Mouse (Mus musculus): ENCODE measurements at regions not wholly inside any gene's neighbourhood (a gene's known extent, or its start where the extent isn't known, plus 50 kb on each side); places are given as distances from the start of the nearest gene placed in this dataset.
A peak's percentile ranks its signal among the peaks of the same experiment; 100 is the strongest.

DNA sequence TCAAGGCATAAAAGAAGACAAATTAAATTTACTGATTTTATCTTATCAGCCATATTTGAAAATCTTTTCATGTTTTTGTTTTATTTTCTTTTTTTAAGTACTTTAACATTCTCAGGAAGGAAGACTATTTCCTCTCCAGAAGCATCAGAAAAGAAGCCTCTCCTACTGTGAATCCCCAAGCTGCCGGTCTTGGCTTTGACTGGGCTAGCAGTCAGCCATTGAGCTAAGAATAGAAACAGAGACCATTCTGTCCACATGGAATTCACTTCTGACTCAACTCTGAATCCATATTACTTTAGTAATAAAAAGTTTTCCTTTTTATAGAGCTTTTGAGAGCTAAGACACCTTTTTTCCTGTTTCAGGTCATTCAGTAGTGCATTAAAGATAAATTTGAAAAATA lies 194.8 kb upstream of the Mbnl1 start:
- Histone ChIP-seq H3K4me1 (ENCODE audit: control insufficient read depth in 1 of 2, insufficient read depth in 2 of 2, low read length in 2 of 2) (no peaks in the 10 kb centered on the region), H3K9ac (ENCODE audit: control insufficient read depth, low read depth, low read length, poor library complexity, severe bottlenecking) (no peak overlapping the region), H3K4me3 (ENCODE audit: control insufficient read depth in 1 of 2, insufficient read depth in 1 of 2, low read depth in 2 of 2, low read length in 2 of 2) (no peak overlapping the region), H3K36me3 (ENCODE audit: control insufficient read depth in 1 of 2, insufficient read depth in 2 of 2, low read length in 2 of 2) (no peaks in the 10 kb centered on the region), H3K79me2 (ENCODE audit: control insufficient read depth, insufficient read depth, low read length, poor library complexity) (no peaks in the 10 kb centered on the region), H3K9me3 (replicated peaks; ENCODE audit: insufficient read depth, low read length) (no peaks in the 10 kb centered on the region), H3K27me3 (ENCODE audit: control insufficient read depth in 1 of 2, insufficient read depth in 2 of 2, low read length in 2 of 2) (no peaks in the 10 kb centered on the region), H3K27ac (ENCODE audit: control insufficient read depth, low read depth, low read length) (no peak overlapping the region)
- TF ChIP-seq GATA1 (IDR thresholded peaks at IDR 0.05; ENCODE audit: low read depth, low read length) (no peak), CHD1 (IDR thresholded peaks at IDR 0.05; ENCODE audit: low read depth, low read length) (no peak), MAFK (IDR thresholded peaks at IDR 0.05; ENCODE audit: borderline replicate concordance, low read depth, low read length) (no peak), USF1 (IDR thresholded peaks at IDR 0.05; ENCODE audit: low read depth, low read length) (no peak), EP300 (IDR thresholded peaks at IDR 0.05; ENCODE audit: low read depth in 1 of 2, low read length in 2 of 2) (no peak), ELF1 (IDR thresholded peaks at IDR 0.05; ENCODE audit: low read depth, low read length) (no peak), ZKSCAN1 (IDR thresholded peaks at IDR 0.05; ENCODE audit: low read depth, low read length) (no peak), POLR2AphosphoS5 (IDR thresholded peaks at IDR 0.05; ENCODE audit: borderline replicate concordance, low read depth, low read length) (no peak), MYB (IDR thresholded peaks at IDR 0.05; ENCODE audit: low read depth, low read length) (no peak), JUND (IDR thresholded peaks at IDR 0.05; ENCODE audit: low read depth, low read length) (no peak), SIN3A (IDR thresholded peaks at IDR 0.05; ENCODE audit: low read length) (no peak), SMC3 (IDR thresholded peaks at IDR 0.05; ENCODE audit: low read depth, low read length) (no peak), POLR2AphosphoS2 (IDR thresholded peaks at IDR 0.05; ENCODE audit: low read length) (no peak), MXI1 (IDR thresholded peaks at IDR 0.05; ENCODE audit: low read depth, low read length) (no peak), UBTF (IDR thresholded peaks at IDR 0.05; ENCODE audit: borderline replicate concordance, insufficient read depth, low read depth, low read length) (no peak), HCFC1 (IDR thresholded peaks at IDR 0.05; ENCODE audit: low read depth, low read length) (no peak), RCOR1 (IDR thresholded peaks at IDR 0.05; ENCODE audit: low read depth, low read length) (no peak)
- DNase-seq (ENCODE audit: low read depth, low spot score), result no peak

DNA sequence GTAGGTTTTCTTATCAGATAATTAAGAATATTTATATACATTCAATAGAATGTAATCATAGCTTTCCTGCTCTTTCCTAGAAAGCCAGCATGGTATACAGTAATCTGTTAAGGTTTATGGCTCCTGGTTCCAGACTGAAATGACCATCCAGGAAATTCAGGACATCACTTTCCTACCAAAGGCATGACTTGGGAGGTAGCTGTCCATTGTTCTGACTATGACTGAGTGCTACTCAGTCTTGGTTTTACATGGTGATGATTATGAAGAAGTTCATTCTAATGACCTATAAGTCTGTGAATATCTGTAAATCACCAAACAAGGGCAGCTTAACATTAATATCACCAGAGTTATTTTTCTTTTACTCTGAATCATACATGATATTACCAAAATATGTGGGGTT lies 191.4 kb upstream of the Mbnl1 start:
- H3K27ac ChIP-seq (ENCODE audit: control insufficient read depth, low read depth, low read length), result no peak overlapping the region
- no peaks in the 10 kb centered on the region for H3K9me3 ChIP-seq (replicated peaks; ENCODE audit: insufficient read depth, low read length)
- no peak overlapping the region for H3K9ac ChIP-seq (ENCODE audit: control insufficient read depth, low read depth, low read length, poor library complexity, severe bottlenecking)
- TF ChIP-seq MXI1 (IDR thresholded peaks at IDR 0.05; ENCODE audit: low read depth, low read length) (peak; percentile 59; the same call in 1 of the 2 replicates), KAT2A (conservative IDR thresholded peaks at IDR 0.05; ENCODE audit: low read depth, low read length) (no peak)
- no peaks in the 10 kb centered on the region for H3K27me3 ChIP-seq (ENCODE audit: control insufficient read depth in 1 of 2, insufficient read depth in 2 of 2, low read length in 2 of 2)
- no peak overlapping the region for H3K4me3 ChIP-seq (ENCODE audit: control insufficient read depth in 1 of 2, insufficient read depth in 1 of 2, low read depth in 2 of 2, low read length in 2 of 2)
- no peaks in the 10 kb centered on the region for H3K79me2 ChIP-seq (ENCODE audit: control insufficient read depth, insufficient read depth, low read length, poor library complexity)
- no peaks in the 10 kb centered on the region for H3K4me1 ChIP-seq (ENCODE audit: control insufficient read depth in 1 of 2, insufficient read depth in 2 of 2, low read length in 2 of 2)
- DNase-seq (ENCODE audit: low read depth, low spot score), result peak; percentile 31
- H3K36me3 ChIP-seq (ENCODE audit: control insufficient read depth in 1 of 2, insufficient read depth in 2 of 2, low read length in 2 of 2), result no peaks in the 10 kb centered on the region
